Mouse (Mus musculus) kidney, adult 2 months (tissue): ENCODE measurements at regions not wholly inside any gene's neighbourhood (a gene's known extent, or its start where the extent isn't known, plus 50 kb on each side); places are given as distances from the start of the nearest gene placed in this dataset.

Source experiments
- DNase-seq: peaks from one replicate; pipeline ENCODE4 v3.0.0; 2021
- H3K27ac ChIP-seq: fragments of 200-500 bp; 2 replicates; pipeline ENCODE4 v1.5.1; 2012; ENCODE audit warnings: low read depth, low read length, control low read depth, inconsistent platforms; ENCODE audit not compliant: insufficient read depth
- H3K27me3 ChIP-seq: fragments of 200-500 bp; replicated peaks from 2 replicates; pipeline ENCODE4 v1.6.1; 2012; ENCODE audit warnings: mild to moderate bottlenecking, moderate library complexity, low read length, inconsistent platforms; ENCODE audit not compliant: control insufficient read depth, insufficient read depth
- H3K36me3 ChIP-seq: fragments of 200-500 bp; 2 replicates; pipeline ENCODE4 v1.6.1; 2012; ENCODE audit warnings: mild to moderate bottlenecking, moderate library complexity, low read length, inconsistent platforms; ENCODE audit not compliant: control insufficient read depth, insufficient read depth
- H3K4me1 ChIP-seq: fragments of 200-500 bp; 2 replicates; pipeline ENCODE4 v1.6.1; 2011; ENCODE audit warnings: low read length; ENCODE audit not compliant: control insufficient read depth, insufficient read depth
- H3K4me3 ChIP-seq: fragments of 200-500 bp; 2 replicates; pipeline ENCODE4 v1.5.1; 2011; ENCODE audit warnings: mild to moderate bottlenecking, low read depth, low read length, control low read depth; ENCODE audit not compliant: insufficient read depth
- CTCF ChIP-seq: fragments of 200-500 bp; conservative IDR thresholded peaks from 2 replicates; pipeline ENCODE4 v1.5.1; 2011; ENCODE audit warnings: low read depth, mild to moderate bottlenecking, control low read depth, low read length, moderate library complexity, mixed read lengths; ENCODE audit not compliant: insufficient read depth, insufficient read length
- POLR2A ChIP-seq: fragments of 200-500 bp; IDR thresholded peaks from one replicate; pipeline ENCODE4 v1.6.1; 2011; ENCODE audit warnings: low read depth, low read length, control low read depth
- WGBS: fragments of 180-500 bp; shearing (Covaris S2); methylation state at CpG from one replicate; pipeline ENCODE4 v1.1.7; 2018; 5-methylcytosine and 5-hydroxymethylcytosine counted together

DNA sequence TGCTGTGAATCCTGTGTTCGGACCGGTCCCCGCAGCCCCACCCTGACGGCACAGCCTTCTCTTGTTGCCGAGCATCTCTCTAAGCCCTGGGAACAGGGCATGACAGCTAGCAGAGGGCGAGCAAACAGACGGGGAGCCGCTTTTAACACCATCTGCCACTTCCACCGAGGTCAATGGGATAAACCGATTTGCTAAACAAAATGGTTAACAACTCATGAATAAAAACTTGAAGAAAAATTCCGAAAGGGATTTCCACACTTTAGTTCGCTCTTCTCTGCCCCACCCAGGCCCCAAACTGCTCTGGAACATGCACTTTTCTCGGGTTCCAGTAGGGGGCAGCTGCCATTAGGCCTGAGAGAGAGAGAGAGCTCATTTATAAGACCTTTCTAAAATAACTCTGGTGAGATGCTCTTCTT is 72.0 kb upstream of the Pcdh8 start:
- H3K36me3 ChIP-seq, result no peaks in the 10 kb centered on the region
- peak; percentile 34 for DNase-seq
- no peaks in the 10 kb centered on the region for H3K4me1 ChIP-seq
- no peaks in the 10 kb centered on the region for H3K27me3 ChIP-seq
- 30% methylated on average over 13 of the region's 13 CpGs for WGBS
- H3K4me3 ChIP-seq, result no peak overlapping the region
- H3K27ac ChIP-seq, result no peak overlapping the region
- no peak; the same call in 1 of the 2 replicates for TF ChIP-seq CTCF
- TF ChIP-seq POLR2A, result no peak

DNA sequence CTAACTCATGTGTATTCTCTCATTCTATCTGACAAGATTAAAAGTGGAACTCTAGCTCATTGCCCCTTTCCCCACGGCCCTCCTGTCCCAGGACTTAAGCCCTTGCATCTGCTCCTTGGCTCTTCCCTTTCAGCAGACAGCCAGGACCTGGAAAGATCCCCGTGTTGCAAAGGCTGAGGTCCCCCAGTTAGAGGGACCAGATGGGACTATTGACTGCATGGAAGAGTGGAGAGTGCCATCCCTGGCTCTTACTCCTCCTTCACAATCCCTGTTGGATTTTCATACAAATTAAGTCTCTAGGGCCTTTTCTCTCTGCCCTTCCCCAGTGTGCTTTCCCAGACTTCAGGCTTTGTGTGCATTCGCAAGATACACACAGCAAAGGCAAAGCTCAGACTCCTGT is 71.6 kb upstream of the Pcdh8 start:
- no peak for DNase-seq
- 58% methylated on average over 3 of the region's 3 CpGs for WGBS
- Histone ChIP-seq H3K27ac (no peak overlapping the region), H3K4me1 (no peaks in the 10 kb centered on the region), H3K27me3 (no peaks in the 10 kb centered on the region), H3K4me3 (no peak overlapping the region), H3K36me3 (no peaks in the 10 kb centered on the region)
- no peak for TF ChIP-seq POLR2A
- no peak for TF ChIP-seq CTCF

DNA sequence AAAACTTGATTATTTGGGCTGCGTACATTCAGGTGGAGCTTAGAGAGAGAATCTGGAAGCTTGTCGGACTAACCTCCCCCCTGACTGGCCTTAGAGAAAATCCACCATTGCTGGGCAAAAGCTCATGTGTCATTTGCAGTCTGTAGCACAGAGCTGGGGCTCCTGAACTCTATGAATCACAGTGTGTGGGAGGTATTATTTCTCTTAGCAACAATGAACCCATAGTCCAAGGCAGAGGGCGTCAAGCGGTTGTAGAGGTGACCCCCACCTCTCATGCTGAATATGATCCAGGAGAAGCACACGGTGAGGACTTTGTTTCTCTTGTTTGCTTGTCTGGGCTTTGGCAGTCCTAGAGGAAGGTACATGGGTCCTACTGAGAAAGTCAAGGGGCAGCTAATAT is 66.0 kb upstream of the Pcdh8 start:
- Histone ChIP-seq H3K4me3 (no peak overlapping the region), H3K27me3 (no peaks in the 10 kb centered on the region), H3K27ac (no peak overlapping the region), H3K4me1 (no peaks in the 10 kb centered on the region), H3K36me3 (no peaks in the 10 kb centered on the region)
- TF ChIP-seq CTCF, result no peak
- no peak for TF ChIP-seq POLR2A
- DNase-seq, result no peak
- 31% methylated on average over 5 of the region's 5 CpGs for WGBS

DNA sequence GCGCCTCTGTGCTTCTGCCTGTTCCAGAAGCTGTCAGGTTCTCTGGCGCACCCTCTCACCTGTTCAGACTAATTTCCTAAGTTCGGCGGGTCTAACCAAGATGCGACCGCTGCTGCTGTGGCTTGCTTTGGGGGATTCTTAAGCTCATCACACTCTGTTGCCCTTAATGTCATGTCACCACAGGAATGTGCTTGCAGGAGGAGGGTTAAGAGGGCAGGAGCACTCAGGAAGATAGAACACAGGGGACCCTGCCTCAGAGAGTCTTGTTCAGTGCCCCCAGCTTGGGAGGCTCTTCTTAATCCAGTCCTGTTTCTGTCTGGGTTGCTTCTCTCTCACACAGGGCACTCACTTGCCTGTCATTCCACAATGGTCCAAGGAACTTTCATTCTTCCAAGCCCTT is 65.1 kb upstream of the Pcdh8 start:
- Histone ChIP-seq H3K27me3 (no peaks in the 10 kb centered on the region), H3K4me3 (no peak overlapping the region), H3K36me3 (no peaks in the 10 kb centered on the region), H3K27ac (no peak overlapping the region), H3K4me1 (no peaks in the 10 kb centered on the region)
- TF ChIP-seq CTCF (no peak), POLR2A (no peak)
- DNase-seq, result no peak
- 81% methylated on average over 6 of the region's 6 CpGs for WGBS

DNA sequence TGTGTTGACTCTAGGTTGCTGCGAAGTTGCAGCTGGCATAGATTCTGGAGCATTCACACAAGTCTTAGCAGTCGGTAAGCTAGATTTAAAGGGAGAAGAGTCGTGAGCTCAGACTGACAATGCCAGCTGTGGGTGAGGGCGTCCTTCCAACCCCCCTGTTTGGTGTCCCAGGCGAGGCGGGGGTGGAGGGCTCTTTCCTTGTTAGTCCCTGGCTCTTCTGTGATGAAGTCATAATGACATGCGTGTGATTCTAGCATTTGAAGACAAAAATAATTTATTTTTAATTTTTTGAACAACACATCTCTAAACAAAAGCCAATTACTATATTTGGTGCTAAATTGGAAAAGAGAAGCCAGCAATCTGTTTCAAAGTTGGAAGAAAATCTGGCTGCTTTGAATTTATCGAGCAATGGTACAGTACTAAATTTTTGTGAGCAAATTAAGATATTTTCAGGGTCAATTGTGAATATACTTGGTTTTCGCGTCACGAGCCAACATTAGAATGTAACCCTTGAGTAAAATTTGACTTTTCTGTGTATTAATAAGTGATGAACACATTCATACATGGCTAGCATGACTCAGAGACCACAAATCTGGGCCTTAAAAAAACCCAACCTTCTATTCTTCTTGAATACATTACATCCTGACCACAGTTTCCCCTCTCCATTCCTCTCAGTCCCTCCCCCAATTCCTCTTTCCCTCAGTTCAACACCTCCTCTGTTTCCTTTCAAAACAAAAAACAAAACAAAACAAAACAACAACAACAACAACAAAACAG is 53.7 kb upstream of the Pcdh8 start:
- Histone ChIP-seq H3K4me1 (no peaks in the 10 kb centered on the region), H3K36me3 (no peaks in the 10 kb centered on the region), H3K27me3 (no peaks in the 10 kb centered on the region), H3K27ac (no peak overlapping the region), H3K4me3 (no peak overlapping the region)
- WGBS, result 93% methylated on average over 11 of the region's 11 CpGs
- TF ChIP-seq POLR2A, result no peak
- no peak for TF ChIP-seq CTCF
- DNase-seq, result no peak

DNA sequence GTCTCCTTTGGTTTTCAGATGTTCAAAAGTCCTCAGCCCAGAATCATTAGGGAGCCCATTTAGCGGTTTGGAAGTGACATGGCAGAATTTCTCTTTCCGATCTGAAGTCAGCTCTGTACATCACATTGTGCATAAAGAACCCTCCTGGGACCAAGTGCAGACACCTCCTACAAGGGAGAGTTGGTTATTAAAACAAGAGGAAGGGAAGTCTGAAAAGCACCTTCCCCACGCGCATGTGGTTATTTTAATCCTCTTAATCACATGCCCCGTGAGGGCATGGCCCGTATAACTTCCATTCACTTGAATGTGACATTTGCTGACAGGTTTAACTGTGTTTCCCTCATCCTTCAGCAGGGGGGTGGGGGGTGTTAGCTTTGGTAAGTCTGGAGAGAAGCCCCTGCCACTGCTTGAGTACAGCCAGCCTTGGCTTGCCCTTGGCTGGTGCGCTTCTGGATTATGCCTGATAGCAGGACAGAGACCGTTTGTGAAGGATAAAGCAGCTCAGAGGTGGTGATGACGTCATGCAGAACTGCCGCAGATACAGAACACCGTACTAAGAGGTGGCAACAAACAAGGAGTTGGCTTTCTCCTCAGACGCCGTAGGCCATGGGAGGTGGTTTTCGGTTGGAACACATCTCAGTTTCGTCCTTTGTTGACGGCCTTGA is 51.5 kb upstream of the Pcdh8 start:
- Histone ChIP-seq H3K27me3 (no peaks in the 10 kb centered on the region), H3K4me1 (no peaks in the 10 kb centered on the region), H3K27ac (no peak overlapping the region), H3K4me3 (no peak overlapping the region), H3K36me3 (no peaks in the 10 kb centered on the region)
- WGBS, result 71% methylated on average over 16 of the region's 16 CpGs
- TF ChIP-seq CTCF, result no peak
- no peak for TF ChIP-seq POLR2A
- no peak for DNase-seq

DNA sequence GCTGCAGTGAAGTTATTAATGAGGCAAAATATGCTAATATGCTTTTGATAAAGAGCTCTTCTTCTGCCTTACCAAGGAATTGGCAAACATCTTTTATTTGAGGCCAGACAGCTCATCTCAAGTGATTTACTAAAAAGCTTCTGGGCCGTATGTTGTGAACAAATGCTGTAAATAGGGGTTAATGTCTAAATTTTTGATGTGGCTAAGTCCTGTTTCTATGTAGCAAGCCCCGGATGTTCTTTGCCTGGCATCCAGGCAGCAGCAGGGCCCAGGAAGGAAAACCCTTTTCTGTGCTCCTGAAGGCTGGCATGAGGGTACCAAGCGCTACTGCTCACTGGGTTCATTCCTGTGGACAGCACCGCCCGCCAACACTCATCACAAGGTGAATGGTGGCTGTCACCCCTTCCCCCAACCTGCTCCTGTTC is 50.9 kb upstream of the Pcdh8 start:
- Histone ChIP-seq H3K27me3 (no peaks in the 10 kb centered on the region), H3K4me1 (no peaks in the 10 kb centered on the region), H3K4me3 (no peak overlapping the region), H3K36me3 (no peaks in the 10 kb centered on the region), H3K27ac (no peak overlapping the region)
- DNase-seq, result no peak
- TF ChIP-seq POLR2A, result no peak
- TF ChIP-seq CTCF, result no peak
- 85% methylated on average over 5 of the region's 5 CpGs for WGBS
